Mouse (Mus musculus) megakaryocyte, embryonic 14.5 days (primary cell): ENCODE measurements around the gene Kcne4. TPM values are rescaled to one million over a fixed set of nuclear protein-coding genes. Genes with fewer than 3 reads are reported as not detected.
"Not testable (repeated sequence)": the region's sequence is repeated elsewhere in the genome, so short reads cannot be mapped to it uniquely, and the experiment has no call there.

Experiments
- H3K27me3 ChIP-seq: replicated peaks from 2 replicates; pipeline ENCODE3; 2012; ENCODE audit warnings: inconsistent platforms
- H3K36me3 ChIP-seq: replicated peaks from 2 replicates; pipeline ENCODE3; 2012; ENCODE audit warnings: low read length, inconsistent platforms, mixed read lengths
- H3K4me1 ChIP-seq: 2 replicates; pipeline ENCODE4 v1.6.1; 2012; ENCODE audit warnings: inconsistent platforms
- H3K4me3 ChIP-seq: replicated peaks from 2 replicates; pipeline ENCODE3; 2012; ENCODE audit warnings: moderate library complexity, mild to moderate bottlenecking, inconsistent platforms
- H3K9me3 ChIP-seq: 2 replicates; pipeline ENCODE4 v1.6.1; 2012; ENCODE audit warnings: inconsistent platforms
- FLI1 ChIP-seq: IDR thresholded peaks from 2 replicates; pipeline ENCODE4 v1.6.1; 2012; ENCODE audit warnings: low read length, inconsistent platforms, mixed read lengths
- GATA1 ChIP-seq: IDR thresholded peaks from 3 replicates; pipeline ENCODE4 v1.6.1; 2012; ENCODE audit warnings: mixed read lengths, low read length, inconsistent platforms, borderline replicate concordance
- polyA plus RNA-seq: library from polyadenylated mRNA; stranded (reverse); fragments of >175 nt; gene quantifications from 2 replicates; pipeline ENCODE4 v1.2.3, GENCODE M21; 2012; ENCODE audit warnings: low replicate concordance; ENCODE audit not compliant: insufficient read depth

The Kcne4 gene
- polyA plus RNA-seq = 0.83 TPM in 1 of 2 replicates, not detected in the other

- no peak within 1 kb of the TSS for H3K4me3 ChIP-seq
- no peaks in the 10 kb centered on the region for H3K4me1 ChIP-seq
- H3K27me3 ChIP-seq = no peaks in the 10 kb centered on the region
- H3K36me3 ChIP-seq = no peaks in the 10 kb centered on the region
- H3K9me3 ChIP-seq = peaks cover 18% of the 10 kb centered on the region
- no peak for TF ChIP-seq FLI1
- no peak for TF ChIP-seq GATA1
These were observed at the start of gene Kcne4 for GRCm38 (mm10) chr1:78816639-78817038. TSS of gene Kcne4 (plus strand) at chr1:78816758.

- H3K9me3 ChIP-seq = peaks cover 11% of the 10 kb centered on the region
- TF ChIP-seq FLI1 (no peak), GATA1 (no peak)
- no peaks in the 10 kb centered on the region for H3K27me3 ChIP-seq
- no peak overlapping the region for H3K4me3 ChIP-seq
- no peaks in the 10 kb centered on the region for H3K4me1 ChIP-seq
- H3K36me3 ChIP-seq = no peaks in the 10 kb centered on the region
These were observed 34.7 kb upstream of the Kcne4 start for GRCm38 (mm10) chr1:78781899-78782298.

GRCm38 (mm10) chr1:78784936-78785335 lies 31.6 kb upstream of the Kcne4 start:
- not testable (repeated sequence) for H3K36me3 ChIP-seq, H3K27me3 ChIP-seq, H3K4me1 ChIP-seq, H3K4me3 ChIP-seq
- peaks cover 11% of the 10 kb centered on the region for H3K9me3 ChIP-seq

GRCm38 (mm10) chr1:78789744-78790143 lies 26.8 kb upstream of the Kcne4 start:
- H3K27me3 ChIP-seq = no peaks in the 10 kb centered on the region
- no peaks in the 10 kb centered on the region for H3K9me3 ChIP-seq
- H3K4me3 ChIP-seq = no peak overlapping the region
- no peaks in the 10 kb centered on the region for H3K36me3 ChIP-seq
- no peaks in the 10 kb centered on the region for H3K4me1 ChIP-seq
- no peak for TF ChIP-seq FLI1
- TF ChIP-seq GATA1 = no peak

GRCm38 (mm10) chr1:78807428-78807827 lies 9.1 kb upstream of the Kcne4 start:
- Histone ChIP-seq H3K27me3 (no peaks in the 10 kb centered on the region), H3K4me3 (no peak overlapping the region), H3K36me3 (no peaks in the 10 kb centered on the region), H3K9me3 (no peaks in the 10 kb centered on the region), H3K4me1 (no peaks in the 10 kb centered on the region)
- no peak for TF ChIP-seq FLI1
- TF ChIP-seq GATA1 = no peak

GRCm38 (mm10) chr1:78809819-78810218 lies 6.7 kb upstream of the Kcne4 start:
- Histone ChIP-seq H3K9me3 (no peaks in the 10 kb centered on the region), H3K4me3 (no peak overlapping the region), H3K36me3 (no peaks in the 10 kb centered on the region), H3K27me3 (no peaks in the 10 kb centered on the region), H3K4me1 (no peaks in the 10 kb centered on the region)
- TF ChIP-seq GATA1 = no peak
- TF ChIP-seq FLI1 = no peak

- TF ChIP-seq FLI1 = no peak
- no peak for TF ChIP-seq GATA1
- Histone ChIP-seq H3K27me3 (no peaks in the 10 kb centered on the region), H3K4me1 (no peaks in the 10 kb centered on the region), H3K36me3 (no peaks in the 10 kb centered on the region), H3K4me3 (no peak overlapping the region), H3K9me3 (no peaks in the 10 kb centered on the region)
These were observed 5.7 kb upstream of the Kcne4 start for GRCm38 (mm10) chr1:78810904-78811303.

- Histone ChIP-seq H3K27me3 (no peaks in the 10 kb centered on the region), H3K36me3 (no peaks in the 10 kb centered on the region)
- no peak for TF ChIP-seq FLI1
- no peak for TF ChIP-seq GATA1
These were observed 4.5 kb upstream of the Kcne4 start for GRCm38 (mm10) chr1:78811975-78812490.

GRCm38 (mm10) chr1:78817756-78818155 lies 1.2 kb downstream of the Kcne4 start:
- Histone ChIP-seq H3K27me3 (no peaks in the 10 kb centered on the region), H3K4me1 (no peaks in the 10 kb centered on the region), H3K9me3 (peaks cover 24% of the 10 kb centered on the region), H3K36me3 (no peaks in the 10 kb centered on the region), H3K4me3 (peak overlapping the region; percentile 21)
- TF ChIP-seq FLI1 = no peak

More at GRCm38 (mm10) chr1:78811975-78812490, 4.5 kb upstream of the Kcne4 start:
- no peak overlapping the region for H3K4me3 ChIP-seq
- H3K4me1 ChIP-seq = no peaks in the 10 kb centered on the region
- no peaks in the 10 kb centered on the region for H3K9me3 ChIP-seq

- TF ChIP-seq GATA1 (no peak), FLI1 (no peak)
- H3K4me1 ChIP-seq = no peaks in the 10 kb centered on the region
- peaks cover 24% of the 10 kb centered on the region for H3K9me3 ChIP-seq
- H3K36me3 ChIP-seq = no peaks in the 10 kb centered on the region
- no peaks in the 10 kb centered on the region for H3K27me3 ChIP-seq
- no peak overlapping the region for H3K4me3 ChIP-seq
These were observed 2.3 kb downstream of the Kcne4 start for GRCm38 (mm10) chr1:78818630-78819526.
